Mouse (Mus musculus) T-cell, adult 66 days (primary cell): Measurements from ENCODE around the gene Gm5458. TPM values are rescaled to one million over a fixed set of nuclear protein-coding genes. Genes with fewer than 3 reads are reported as not detected.

Source experiments
- total RNA-seq, 2 experiments: library from RNA; stranded (reverse); gene quantifications; 3 replicates in 1 of 2; 4 replicates in 1 of 2; pipeline ENCODE4 v1.2.4; 2023

Gm5458 gene
- total RNA-seq: not detected

DNA sequence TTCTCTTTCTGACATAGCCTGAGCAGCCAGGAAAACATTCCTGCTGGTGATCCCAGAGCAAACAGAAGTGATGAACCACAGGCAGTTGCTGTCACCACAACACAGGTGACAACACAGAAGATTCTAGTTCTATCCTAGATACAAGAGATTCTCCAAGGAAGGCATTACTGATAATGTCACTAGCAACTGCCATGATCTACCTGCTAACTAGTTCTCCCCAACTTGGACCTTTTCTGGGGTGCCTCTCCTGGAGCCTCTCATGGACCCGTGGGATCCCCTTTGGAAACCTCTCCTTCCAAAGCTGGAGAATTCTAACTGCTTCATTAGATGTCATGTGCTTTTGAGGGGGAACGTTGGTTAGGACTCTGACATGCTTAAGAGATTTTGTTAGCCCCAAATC is at the start of gene Gm5458:
Gene Gm5458 (minus strand): TSS at position 101 of the 400 bp plus-strand sequence.

DNA sequence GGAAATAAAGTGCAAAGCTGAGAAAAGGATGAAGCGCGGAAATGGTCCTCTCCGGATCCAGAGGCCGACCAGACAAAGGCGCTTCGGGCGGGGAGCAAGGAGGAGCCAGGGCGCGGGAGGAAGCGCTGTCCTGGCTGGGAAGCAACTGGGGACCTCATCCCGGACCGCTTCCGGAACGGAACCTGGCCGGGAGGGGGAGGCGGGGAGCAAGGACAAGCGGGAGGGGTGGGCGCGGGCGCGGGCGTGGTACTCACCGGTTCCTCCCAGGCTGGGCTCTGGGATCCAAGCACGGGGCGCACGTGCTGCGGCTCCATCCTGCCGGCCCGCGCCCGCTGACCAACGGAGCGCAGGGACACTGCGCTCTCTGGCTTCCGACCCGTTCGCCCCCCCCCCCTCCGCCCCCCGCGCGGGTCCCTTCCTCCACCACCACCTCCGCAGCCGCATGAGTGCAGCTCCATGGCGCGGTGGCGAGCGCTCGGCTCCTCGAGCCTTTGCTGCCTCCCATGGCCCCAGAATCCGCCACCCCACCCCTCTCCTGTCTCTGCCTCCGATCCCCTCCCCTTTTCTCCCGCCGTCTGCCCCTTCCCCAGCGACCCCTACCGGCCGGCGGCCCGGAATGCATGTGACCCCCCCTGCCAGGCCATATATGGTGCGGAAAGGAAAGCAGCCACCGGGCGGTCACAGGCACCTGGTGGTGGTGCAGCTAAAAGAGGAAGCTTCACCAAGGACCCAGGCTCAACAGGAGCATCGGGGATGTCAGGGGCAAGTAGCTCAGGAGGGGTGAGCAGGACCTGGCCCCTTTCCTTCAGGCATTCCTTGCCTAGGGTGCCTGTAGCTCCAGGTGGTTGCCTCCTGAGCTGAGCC is 17.3 kb downstream of the Gm5458 start, which contains the start of gene Gm2237:
Gene Gm2237 (minus strand): TSS at position 332 of the 864 bp plus-strand sequence.

DNA sequence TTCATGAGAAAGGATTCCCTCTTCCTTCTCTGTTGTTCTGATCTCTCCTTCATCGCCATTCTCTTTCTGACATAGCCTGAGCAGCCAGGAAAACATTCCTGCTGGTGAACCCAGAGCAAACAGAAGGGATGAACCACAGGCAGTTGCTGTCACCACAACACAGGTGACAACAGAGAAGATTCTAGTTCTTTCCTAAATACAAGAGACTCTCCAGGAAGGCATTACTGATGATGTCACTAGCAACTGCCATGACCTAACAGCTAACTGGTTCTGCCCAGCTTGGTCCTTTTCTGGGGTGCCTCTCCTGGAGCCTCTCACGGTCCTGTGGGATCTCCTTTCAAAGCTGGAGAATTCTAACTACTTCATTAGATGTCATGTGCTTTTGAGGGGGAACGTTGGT is 52.5 kb downstream of the Gm5458 start, which contains the start of gene Gm2244:
Gene Gm2244 (minus strand): TSS at position 101 of the 400 bp plus-strand sequence.

Other genes starting within 250 kb of the Gm5458 start
- gene Gm21738, start 183.7 kb downstream of the Gm5458 start, total RNA-seq: 1 to 10 TPM; 1.1 to 1.5 TPM
- gene Gm2244, start 52.6 kb downstream of the Gm5458 start, total RNA-seq: not detected
- gene Gm2237, start 17.4 kb downstream of the Gm5458 start, total RNA-seq: 1 to 10 TPM; 1.7 to 5.6 TPM
- gene Nid2, start 148.7 kb upstream of the Gm5458 start, total RNA-seq: 1 to 10 TPM in 1 of 2 experiments, under 1 TPM in 1; 0.47 to 1.5 TPM
- 10 to 100 TPM; 56.8 to 59.9 TPM for gene Rtraf, start 221.2 kb upstream of the Gm5458 start, total RNA-seq